Mouse (Mus musculus) urinary bladder, postnatal 10 days (tissue): ENCODE measurements around the gene Agpat3.

Experiments
- DNase-seq: peaks from one replicate; pipeline ENCODE4 v3.0.0; 2022; ENCODE audit warnings: low spot score

Gene Agpat3

DNA sequence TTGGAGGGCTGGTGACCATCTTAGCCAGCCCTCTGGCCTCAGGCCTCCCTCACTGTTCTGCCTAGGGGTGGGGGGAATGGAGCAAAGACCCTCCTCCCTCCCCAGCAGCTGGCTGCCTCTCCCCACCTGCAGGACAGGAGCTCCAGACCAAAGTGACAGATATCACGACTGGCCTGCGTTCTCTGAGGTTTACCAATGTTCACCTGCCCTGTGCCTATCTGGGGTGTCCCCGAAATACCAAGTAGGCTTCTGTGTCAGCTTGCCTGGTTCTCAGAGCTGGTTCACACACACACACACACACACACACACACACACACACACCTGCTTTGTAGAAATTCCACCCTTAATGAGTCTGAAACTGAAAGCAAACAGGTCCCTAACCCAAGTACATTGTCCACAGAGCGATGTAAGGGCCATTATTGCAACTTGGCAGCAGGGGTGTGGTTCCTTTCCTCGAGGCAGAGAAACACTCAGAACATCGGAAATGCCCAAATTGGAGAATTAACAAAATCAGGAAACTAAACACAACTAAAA is 94.1 kb downstream of the Agpat3 start:
- no peak for DNase-seq

DNA sequence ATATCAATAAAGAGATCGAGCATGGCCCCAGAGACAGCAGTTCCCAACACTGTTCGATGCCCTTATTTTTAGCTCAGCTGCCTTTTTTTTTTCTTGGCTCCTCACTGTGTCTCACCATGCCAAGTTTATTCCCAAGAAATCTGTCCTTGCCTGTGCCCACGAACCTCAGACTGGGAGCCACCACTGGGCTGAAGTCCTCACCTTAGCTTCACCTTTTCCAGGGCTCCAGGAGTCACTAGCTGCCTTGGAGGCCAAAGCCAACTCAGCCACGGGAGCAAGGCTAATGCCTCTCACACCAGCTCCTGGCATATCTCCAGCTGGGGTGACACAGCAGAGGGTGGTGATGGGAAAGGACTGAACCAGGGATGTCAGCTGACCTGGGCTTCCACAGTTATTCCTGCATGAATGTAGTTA is 96.6 kb downstream of the Agpat3 start:
- DNase-seq: no peak

DNA sequence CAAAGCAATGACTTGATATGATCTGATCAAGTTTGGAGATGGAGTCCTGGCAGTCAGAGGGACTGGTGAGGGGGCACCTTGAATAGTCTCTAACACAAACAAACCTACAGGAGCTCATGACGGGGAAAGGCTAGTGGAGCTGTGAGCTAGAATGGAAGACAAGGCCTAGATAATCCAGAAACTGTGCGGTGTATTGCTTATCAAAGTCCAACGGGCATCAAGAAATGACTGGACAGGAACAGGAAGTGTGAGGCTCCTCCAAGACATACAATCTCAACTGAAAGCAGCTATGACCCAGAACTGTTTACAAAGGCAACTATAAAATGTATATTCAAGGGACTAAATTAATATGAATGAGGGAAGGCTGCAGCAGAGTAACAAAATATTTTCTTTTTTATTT is 105.1 kb downstream of the Agpat3 start:
- no peak for DNase-seq

DNA sequence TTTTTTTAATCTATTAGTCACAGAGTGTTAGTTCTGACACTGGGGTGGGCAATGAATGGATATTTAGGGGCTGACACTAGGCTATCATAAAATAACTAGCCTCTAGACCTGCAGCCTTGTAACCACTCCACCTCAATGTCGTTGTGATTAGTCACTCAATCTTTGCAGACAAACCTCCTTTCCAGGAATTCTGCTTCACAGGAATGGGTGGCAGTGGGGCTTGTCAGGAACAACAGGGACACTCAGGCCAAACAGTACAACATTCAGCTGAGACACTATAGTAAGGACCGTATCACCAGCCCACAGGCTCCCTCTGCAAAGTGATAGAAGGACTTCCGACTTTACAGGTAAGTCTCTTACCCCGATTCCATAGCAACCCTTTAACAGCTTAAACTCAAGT is 105.6 kb downstream of the Agpat3 start:
- no peak for DNase-seq

DNA sequence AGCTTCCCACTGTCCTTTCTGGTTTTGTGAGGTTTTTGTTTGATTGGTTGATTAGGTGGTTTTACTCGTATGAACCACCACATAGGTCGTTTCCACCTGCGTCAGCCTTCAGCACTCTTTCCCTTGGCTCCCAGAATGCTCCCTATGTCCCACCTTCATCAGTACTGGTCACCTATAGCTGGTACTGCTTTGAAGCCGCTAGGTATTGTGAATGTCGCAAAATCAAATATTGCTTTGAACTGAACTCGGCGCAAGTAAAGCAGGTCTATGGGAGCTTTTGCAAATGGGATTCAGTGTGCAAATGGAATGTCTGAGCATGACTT is 107.1 kb downstream of the Agpat3 start:
- no peak for DNase-seq

DNA sequence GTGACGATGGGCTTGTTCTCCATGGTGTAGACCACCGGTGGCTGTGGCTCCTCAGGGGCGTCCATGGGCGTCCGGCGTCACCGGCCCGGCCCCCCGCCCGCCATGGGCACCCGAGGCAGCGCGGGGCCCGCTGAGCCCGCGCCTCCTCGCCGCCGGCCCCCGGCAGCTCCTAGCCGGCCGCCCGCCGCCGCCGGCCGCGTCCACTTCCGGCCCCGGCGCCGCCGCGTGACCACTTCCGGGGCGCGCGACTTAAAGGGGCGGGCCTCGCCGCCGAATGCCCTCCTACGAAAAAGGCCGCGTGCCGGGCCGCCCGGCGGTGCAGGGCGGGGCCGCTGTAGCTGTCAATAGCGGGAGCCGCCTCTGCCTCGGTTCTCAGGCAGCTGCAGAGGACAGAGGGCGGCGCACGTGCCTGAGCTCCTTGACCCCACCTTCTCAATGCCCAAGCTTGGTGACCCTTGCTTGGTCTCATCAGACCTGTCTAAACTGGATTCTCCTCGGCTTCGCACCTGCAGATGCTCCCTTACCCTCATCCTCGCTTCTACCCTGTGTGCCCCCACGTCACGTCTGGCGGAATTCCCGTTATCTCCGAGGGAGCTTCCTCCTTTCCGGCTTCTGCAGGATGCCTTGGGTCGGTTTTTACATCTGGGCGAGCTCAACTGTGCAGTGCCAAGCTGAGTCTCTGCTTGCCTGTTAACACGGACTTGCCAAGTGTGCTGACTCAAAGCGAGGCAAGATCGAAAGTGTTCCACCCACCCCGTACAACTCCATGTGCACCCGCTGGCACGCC is 107.7 kb downstream of the Agpat3 start, which contains the start of gene Trappc10:
Gene Trappc10 (minus strand): TSS at position 204 of the 787 bp plus-strand sequence.
- DNase-seq: peak; percentile 45

DNA sequence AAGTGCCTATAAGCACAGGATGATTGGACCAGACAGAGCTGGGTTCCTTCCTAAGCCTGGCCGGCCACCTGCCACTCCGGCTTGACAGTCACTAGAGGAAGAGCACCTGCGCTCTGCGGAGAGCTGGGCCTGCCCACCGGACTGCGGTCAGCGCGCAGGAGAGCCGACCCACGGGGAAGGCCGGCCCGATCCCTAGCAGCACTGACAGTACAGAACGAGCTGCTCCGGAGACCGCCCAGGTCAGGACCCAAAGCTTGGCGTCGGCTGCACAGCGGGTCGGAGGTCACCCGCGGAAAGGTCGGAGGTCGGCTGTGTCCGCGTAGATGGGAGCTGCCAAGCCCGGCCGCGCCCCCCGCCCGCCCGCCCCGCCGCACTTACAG is 108.2 kb downstream of the Agpat3 start:
- DNase-seq: no peak

DNA sequence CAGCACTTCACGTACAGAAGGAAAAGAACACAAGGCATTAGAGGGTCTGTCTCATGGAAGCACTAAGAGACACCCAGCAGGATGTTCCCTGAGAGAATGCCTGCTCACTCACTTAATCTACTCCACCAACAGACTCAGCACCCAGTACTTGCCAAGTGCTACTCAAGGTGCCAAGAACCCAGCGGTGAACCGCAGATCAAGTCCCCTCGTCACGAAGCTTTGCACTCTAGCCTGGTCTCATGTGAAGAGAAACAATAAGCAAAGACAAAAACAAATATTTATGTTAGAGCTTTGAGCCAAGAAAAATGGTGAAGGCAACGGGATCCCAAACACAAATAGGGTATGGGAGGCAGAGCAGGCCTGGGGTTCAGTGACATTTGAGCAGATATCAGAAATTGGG is 113.4 kb downstream of the Agpat3 start:
- DNase-seq: no peak

DNA sequence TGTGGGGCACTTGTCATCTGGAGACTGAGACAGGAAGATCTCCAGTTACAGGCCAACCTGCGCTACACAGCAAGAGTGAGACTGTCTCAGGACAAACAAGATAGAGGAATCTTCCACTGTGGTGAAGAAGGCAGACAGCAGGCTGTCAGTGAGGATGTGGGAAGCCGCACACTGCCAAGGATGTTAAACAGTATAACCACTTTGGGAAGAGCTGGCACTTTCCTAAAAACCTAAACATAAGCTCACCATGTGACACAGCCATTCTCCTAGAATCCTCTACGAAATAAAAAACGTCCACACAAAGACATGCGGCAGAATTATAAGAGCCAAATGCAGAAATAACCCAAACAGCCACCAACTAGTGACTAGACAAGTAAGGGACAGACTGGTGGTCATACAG is 114.0 kb downstream of the Agpat3 start:
- DNase-seq: no peak

DNA sequence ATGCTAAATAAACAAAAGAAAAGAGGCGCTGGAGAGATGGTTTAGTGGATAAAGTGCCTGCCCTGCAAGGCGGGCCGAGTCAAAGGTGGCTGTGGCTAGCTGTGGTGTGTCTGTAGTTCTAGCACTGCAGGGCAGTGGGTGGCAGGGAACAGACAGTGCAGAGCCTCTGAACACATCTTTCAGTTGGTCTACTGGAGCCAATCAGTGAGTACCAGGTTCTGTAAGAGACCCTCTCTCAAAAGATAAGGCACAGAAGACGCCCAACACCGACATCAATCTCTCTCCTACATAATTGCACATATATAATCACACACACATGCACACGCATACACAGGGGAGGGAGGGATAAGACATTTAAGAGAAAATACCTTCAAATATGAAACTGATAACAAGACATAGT is 114.5 kb downstream of the Agpat3 start:
- DNase-seq: no peak

DNA sequence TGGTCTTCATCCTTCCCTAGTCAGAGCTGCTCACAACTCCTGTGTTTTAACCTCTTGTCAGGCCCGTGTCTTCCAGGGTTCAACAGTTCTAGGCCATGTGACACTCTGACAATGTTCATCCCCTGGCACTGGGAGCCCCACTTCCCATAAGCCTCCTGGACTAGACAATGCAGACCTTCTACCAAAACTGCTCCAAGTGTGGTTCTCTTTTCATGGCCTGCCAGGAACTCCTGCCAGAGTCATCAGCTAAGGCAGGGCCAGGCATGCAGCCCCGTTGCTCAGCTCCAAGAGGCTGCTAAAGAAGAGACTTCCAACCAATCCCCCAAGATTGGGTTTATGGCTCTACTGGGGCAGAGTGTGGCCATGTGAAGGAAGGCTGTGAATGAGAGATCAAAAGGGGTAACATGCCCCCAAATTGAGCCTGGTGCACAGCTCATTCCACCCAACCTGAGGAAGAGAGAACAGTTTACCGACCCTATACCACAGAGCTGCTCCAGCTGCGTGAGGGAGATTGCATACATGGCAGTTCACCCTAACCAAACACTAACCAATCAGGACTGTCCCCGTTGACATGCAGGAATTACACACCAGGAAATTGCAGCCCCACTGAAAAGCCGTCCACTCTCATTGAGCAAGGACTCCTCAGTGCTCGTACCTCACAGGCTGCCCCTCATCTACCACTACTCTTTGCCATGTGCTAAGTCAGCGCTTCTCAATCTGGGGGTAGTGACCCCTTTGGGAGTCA is 115.2 kb downstream of the Agpat3 start:
- no peak for DNase-seq

DNA sequence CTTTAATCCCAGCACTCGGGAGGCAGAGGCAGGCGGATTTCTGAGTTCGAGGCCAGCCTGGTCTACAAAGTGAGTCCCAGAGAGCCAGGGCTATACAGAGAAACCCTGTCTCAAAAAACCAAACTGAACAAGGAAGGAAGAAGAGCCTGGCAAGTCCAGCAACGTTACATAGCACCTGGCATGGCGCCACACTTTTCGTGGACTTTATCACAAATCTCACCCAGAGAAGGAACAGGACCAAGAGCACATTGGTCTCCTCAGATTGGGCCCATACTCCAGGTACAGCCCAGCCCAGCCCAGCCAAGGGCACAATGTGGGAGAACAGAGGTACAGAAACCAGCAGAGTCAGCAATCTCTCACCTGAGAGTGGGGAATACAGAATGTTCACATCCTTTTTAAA is 118.5 kb downstream of the Agpat3 start:
- DNase-seq: no peak

DNA sequence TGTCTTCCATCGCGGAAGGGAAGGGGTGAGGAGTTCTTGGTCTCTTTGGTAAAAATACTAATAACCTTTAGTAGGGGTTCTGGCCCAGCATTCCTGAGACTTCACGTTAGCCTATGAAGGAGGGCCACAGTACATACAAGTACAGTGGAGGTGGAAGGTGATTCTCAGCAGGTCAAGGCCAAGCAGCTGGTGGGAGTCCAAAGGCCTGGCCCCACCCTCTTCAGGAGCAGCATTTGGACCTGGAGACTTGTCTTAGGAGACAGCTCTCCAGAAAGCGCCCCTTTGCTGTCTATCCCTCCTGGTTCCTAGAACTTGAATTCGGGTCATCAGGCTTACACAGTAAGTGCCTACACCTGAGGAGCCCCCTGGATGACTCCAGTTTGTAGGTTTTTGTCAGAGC is 119.1 kb downstream of the Agpat3 start:
- no peak for DNase-seq

DNA sequence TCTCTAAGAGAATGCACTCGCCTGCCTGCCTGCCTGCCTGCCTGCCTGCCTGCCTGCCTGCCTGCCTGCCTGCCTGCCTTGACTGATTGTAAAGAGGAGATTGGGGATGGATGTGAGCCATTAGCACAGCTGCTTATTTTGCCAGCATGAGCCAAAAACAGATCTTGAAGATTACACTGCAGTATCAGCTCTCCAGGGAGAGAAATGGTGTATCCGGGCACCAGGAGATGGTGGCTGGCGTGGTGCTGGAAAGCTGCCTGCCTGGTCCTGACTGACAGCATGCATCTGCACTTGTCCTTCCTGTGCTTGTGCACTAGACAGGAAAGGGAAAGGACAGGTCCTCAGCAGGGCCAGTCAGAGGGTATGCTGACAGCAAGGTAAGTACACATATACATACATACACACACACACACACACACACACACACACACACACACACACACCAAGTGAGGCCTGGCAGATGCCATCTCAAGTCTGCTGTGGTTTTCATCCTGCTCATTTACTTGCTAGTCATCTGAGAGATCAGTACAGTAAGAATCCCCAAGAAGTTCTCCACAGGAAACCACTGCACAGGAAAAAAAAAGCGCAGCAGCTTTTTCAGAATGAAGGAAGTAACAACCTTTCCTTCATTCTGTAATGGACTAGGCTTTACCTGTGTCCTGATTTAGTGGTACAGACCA is 119.8 kb downstream of the Agpat3 start:
- DNase-seq: no peak

DNA sequence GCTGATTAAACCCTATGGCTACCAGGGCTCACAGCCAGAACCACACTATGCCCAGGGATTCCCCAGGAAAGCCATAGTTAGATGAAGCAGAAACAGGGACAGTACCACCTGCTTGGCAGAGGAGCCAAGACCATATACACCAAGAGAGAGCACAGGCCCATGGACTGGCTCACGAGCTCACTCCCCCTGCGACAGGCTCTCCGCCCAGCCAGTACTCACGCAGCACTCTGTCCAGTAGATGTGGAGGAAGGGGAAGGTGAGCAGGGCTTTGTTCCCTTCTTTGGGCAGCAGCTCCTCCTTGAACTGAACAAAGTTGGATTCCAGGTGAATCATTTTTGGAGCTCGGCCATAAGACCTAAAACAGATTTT is 123.7 kb downstream of the Agpat3 start:
- DNase-seq: no peak

DNA sequence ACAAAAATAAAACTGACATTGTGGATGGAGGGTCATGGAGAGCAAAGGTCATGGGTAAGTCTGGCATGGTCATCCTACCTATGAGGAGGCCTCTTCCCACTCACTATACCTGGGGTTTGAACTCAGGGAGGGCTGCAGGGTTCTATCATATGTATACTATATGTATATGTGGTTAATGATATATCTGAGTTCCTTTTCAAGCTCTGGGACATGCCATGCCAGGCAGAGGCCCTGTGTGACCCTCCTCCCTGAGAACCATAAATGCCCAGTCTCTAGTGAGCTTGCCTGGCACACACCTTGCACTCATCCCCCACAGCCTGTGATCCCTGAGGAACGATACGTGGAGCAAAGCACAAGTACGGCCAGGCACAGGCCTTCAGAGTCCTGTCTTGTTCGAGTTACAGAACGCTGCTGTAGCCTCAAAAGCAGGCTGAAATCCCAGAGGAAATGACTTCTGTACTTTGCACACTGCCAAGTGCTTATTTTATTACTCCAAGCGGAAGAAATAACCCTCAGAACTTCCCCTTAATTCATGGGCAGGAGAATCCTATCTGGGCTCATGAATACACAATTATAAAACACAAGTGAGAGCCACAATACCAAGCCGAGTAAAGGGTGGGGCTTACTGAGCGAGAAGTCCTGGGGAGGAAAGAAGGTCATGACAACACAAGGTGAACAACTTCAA is 124.3 kb downstream of the Agpat3 start:
- no peak for DNase-seq

DNA sequence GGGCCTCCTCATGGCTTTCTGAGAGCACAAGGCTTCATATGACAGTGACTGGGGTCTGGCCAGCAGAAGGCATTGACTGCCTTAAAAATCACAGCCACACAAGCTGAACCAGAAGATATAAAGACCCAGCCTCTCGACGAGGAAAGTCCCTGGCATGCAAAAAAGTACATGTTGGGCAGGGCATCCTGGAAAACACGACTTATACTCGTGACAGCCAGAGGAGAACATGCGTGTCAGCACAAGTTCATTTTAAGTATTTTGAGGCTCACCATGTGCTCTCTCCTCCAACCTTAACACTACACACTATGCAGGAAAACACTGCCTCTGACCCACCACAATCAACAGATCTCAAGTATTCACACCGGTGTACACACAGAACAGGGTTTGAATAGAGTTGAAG is 128.2 kb downstream of the Agpat3 start:
- no peak for DNase-seq

DNA sequence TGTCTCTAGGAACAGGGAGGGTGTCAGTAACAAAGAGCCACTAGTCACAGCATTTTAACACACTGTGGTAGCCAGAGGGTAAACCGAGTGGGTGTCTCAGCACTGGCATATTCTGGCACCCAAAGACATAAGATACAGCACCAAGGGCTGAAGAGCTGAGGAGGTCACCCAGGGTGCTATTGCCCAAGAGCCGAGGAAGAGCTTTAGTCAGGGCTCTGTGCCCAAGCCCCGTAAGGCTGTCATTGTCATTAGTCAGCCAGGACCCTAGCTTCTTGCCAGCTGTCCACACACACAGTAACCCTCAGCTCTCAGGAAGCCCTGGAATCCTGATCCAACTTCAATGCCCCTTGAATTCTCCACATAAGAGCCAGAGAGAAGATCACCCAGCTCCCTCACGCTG is 129.4 kb downstream of the Agpat3 start:
- no peak for DNase-seq

DNA sequence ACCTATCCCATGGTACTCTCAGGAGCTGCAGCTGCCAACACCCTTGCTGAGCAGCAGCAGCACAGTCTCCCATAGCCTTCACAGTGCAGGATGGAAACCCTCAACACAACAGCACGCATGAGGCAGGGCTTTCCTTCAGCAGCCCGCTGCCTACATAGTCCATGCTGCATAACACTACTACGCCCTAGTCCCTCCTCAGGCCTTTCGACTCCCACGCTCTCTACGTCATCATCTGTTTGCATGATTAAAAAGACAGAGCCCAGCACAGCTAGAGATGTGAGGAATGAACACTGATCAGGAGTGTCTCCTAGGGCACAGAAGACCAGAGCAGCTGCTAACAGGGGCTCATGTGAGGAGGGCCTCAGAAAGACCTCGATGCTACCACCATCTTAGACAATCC is 131.0 kb downstream of the Agpat3 start:
- DNase-seq: no peak

DNA sequence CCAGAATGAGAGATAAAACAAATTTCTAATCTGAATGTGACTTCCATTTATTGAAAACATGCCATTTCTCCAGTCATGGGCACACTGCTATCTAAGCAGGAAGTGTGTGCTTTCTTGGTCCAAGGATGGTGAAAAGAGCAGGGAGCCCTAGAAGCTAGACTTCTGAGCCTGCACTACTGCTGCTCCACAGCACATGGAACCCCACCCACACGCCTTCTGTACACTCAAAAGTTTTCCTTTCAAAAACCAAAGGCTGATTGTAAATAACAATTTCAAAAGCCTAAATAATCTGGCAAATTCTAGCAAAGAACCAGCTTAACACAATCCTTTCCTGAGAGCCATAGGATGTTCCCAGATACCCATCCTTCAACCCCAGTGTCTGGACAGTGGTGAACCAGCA is 132.8 kb downstream of the Agpat3 start:
- no peak for DNase-seq
